Mouse (Mus musculus): Measurements from ENCODE around the gene Aunip. TPM values are rescaled to one million over a fixed set of nuclear protein-coding genes. Genes with fewer than 3 reads are reported as not detected.

The Aunip gene
- polyA plus RNA-seq, 1 experiment from 2014 or later = 18.9 TPM

- WGBS (ENCODE audit: insufficient replicate concordance) = 77% methylated on average over 4 of the region's 4 CpGs
- Histone ChIP-seq H3K4me1 (replicated peaks) (peaks cover 31% of the 10 kb centered on the region), H3K27ac (replicated peaks) (no peak overlapping the region), H3K4me3 (replicated peaks) (no peak overlapping the region), H3K27me3 (no peaks in the 10 kb centered on the region), H3K9ac (no peak overlapping the region), H3K36me3 (replicated peaks) (peaks cover 68% of the 10 kb centered on the region), H3K4me2 (no peak overlapping the region), H3K9me3 (replicated peaks) (no peaks in the 10 kb centered on the region)
- ATAC-seq (ENCODE audit: insufficient read depth) = no peak
Measured at GRCm38 (mm10) chr4:134473764-134474163, 37.0 kb upstream of the Aunip start.

GRCm38 (mm10) chr4:134474240-134474639, 36.6 kb upstream of the Aunip start:
- Histone ChIP-seq H3K27ac (replicated peaks) (no peak overlapping the region), H3K9me3 (replicated peaks) (no peaks in the 10 kb centered on the region), H3K27me3 (no peaks in the 10 kb centered on the region), H3K36me3 (replicated peaks) (peaks cover 68% of the 10 kb centered on the region), H3K4me2 (no peak overlapping the region), H3K9ac (no peak overlapping the region), H3K4me1 (replicated peaks) (peaks cover 29% of the 10 kb centered on the region), H3K4me3 (replicated peaks) (no peak overlapping the region)
- ATAC-seq (ENCODE audit: insufficient read depth) = no peak
- WGBS (ENCODE audit: insufficient replicate concordance) = 81% methylated on average over 8 of the region's 8 CpGs

GRCm38 (mm10) chr4:134476899-134477298, 33.9 kb upstream of the Aunip start:
- Histone ChIP-seq H3K36me3 (replicated peaks) (peaks cover 49% of the 10 kb centered on the region), H3K4me1 (replicated peaks) (peaks cover 17% of the 10 kb centered on the region), H3K4me2 (no peak overlapping the region), H3K9me3 (replicated peaks) (no peaks in the 10 kb centered on the region), H3K9ac (no peak overlapping the region), H3K27ac (replicated peaks) (no peak overlapping the region), H3K4me3 (replicated peaks) (no peak overlapping the region), H3K27me3 (no peaks in the 10 kb centered on the region)
- ATAC-seq (ENCODE audit: insufficient read depth) = no peak
- WGBS (ENCODE audit: insufficient replicate concordance) = 87% methylated on average over 8 of the region's 8 CpGs

- H3K4me2 ChIP-seq = no peak overlapping the region
- H3K4me3 ChIP-seq (replicated peaks) = no peak overlapping the region
- no peaks in the 10 kb centered on the region for H3K9me3 ChIP-seq (replicated peaks)
- ATAC-seq (ENCODE audit: insufficient read depth) = peak; percentile 53; the same call in 1 of the 2 replicates
- peaks cover 38% of the 10 kb centered on the region for H3K36me3 ChIP-seq (replicated peaks)
- no peak overlapping the region for H3K9ac ChIP-seq
- H3K4me1 ChIP-seq (replicated peaks) = peaks cover 17% of the 10 kb centered on the region
- WGBS (ENCODE audit: insufficient replicate concordance) = 4% methylated on average over 9 of the region's 9 CpGs
- H3K27me3 ChIP-seq = peaks cover 9% of the 10 kb centered on the region; the same call in 1 of the 2 replicates
- no peak overlapping the region for H3K27ac ChIP-seq (replicated peaks)
Measured at GRCm38 (mm10) chr4:134478031-134478430, 32.8 kb upstream of the Aunip start.

GRCm38 (mm10) chr4:134479839-134480238, 31.0 kb upstream of the Aunip start:
- no peak overlapping the region for H3K27ac ChIP-seq (replicated peaks)
- ATAC-seq (ENCODE audit: insufficient read depth) = no peak
- peaks cover 24% of the 10 kb centered on the region; the same call in 1 of the 2 replicates for H3K27me3 ChIP-seq
- H3K4me3 ChIP-seq (replicated peaks) = no peak overlapping the region
- WGBS (ENCODE audit: insufficient replicate concordance) = 76% methylated on average over 4 of the region's 4 CpGs
- H3K9ac ChIP-seq = no peak overlapping the region
- peaks cover 23% of the 10 kb centered on the region for H3K36me3 ChIP-seq (replicated peaks)
- H3K4me2 ChIP-seq = no peak overlapping the region
- H3K9me3 ChIP-seq (replicated peaks) = no peaks in the 10 kb centered on the region
- peaks cover 20% of the 10 kb centered on the region for H3K4me1 ChIP-seq (replicated peaks)

- no peak overlapping the region for H3K27ac ChIP-seq (replicated peaks)
- WGBS (ENCODE audit: insufficient replicate concordance) = 17% methylated on average over 6 of the region's 6 CpGs
- H3K4me3 ChIP-seq (replicated peaks) = no peak overlapping the region
- no peak overlapping the region for H3K9ac ChIP-seq
- H3K36me3 ChIP-seq (replicated peaks) = peaks cover 13% of the 10 kb centered on the region; the same call in 1 of the 2 replicates
- H3K4me2 ChIP-seq = no peak overlapping the region
- peaks cover 25% of the 10 kb centered on the region for H3K4me1 ChIP-seq (replicated peaks)
- no peaks in the 10 kb centered on the region for H3K9me3 ChIP-seq (replicated peaks)
- peaks cover 24% of the 10 kb centered on the region; the same call in 1 of the 2 replicates for H3K27me3 ChIP-seq
- ATAC-seq (ENCODE audit: insufficient read depth) = no peak
Measured at GRCm38 (mm10) chr4:134480864-134481263, 29.9 kb upstream of the Aunip start.

GRCm38 (mm10) chr4:134481270-134481669, 29.5 kb upstream of the Aunip start:
- Histone ChIP-seq H3K4me3 (replicated peaks) (no peak overlapping the region), H3K4me1 (replicated peaks) (peaks cover 26% of the 10 kb centered on the region), H3K36me3 (replicated peaks) (peaks cover 9% of the 10 kb centered on the region; the same call in 1 of the 2 replicates), H3K9ac (no peak overlapping the region), H3K9me3 (replicated peaks) (no peaks in the 10 kb centered on the region), H3K4me2 (no peak overlapping the region), H3K27ac (replicated peaks) (no peak overlapping the region), H3K27me3 (peaks cover 24% of the 10 kb centered on the region; the same call in 1 of the 2 replicates)
- no peak for ATAC-seq (ENCODE audit: insufficient read depth)
- 44% methylated on average over 6 of the region's 6 CpGs for WGBS (ENCODE audit: insufficient replicate concordance)

GRCm38 (mm10) chr4:134482442-134482841, 28.4 kb upstream of the Aunip start:
- Histone ChIP-seq H3K4me3 (replicated peaks) (no peak overlapping the region), H3K27ac (replicated peaks) (no peak overlapping the region), H3K9ac (no peak overlapping the region), H3K4me1 (replicated peaks) (peaks cover 21% of the 10 kb centered on the region), H3K4me2 (no peak overlapping the region), H3K27me3 (peaks cover 24% of the 10 kb centered on the region; the same call in 1 of the 2 replicates), H3K9me3 (replicated peaks) (no peaks in the 10 kb centered on the region), H3K36me3 (replicated peaks) (no peaks in the 10 kb centered on the region)
- ATAC-seq (ENCODE audit: insufficient read depth) = no peak
- WGBS (ENCODE audit: insufficient replicate concordance) = 67% methylated on average over 8 of the region's 8 CpGs

GRCm38 (mm10) chr4:134483078-134483688, 27.6 kb upstream of the Aunip start:
- no peak overlapping the region for H3K4me3 ChIP-seq (replicated peaks)
- ATAC-seq (ENCODE audit: insufficient read depth) = no peak
- peaks cover 23% of the 10 kb centered on the region for H3K4me1 ChIP-seq (replicated peaks)
- WGBS (ENCODE audit: insufficient replicate concordance) = 48% methylated on average over 6 of the region's 6 CpGs
- no peak overlapping the region for H3K9ac ChIP-seq
- H3K9me3 ChIP-seq (replicated peaks) = no peaks in the 10 kb centered on the region
- H3K4me2 ChIP-seq = no peak overlapping the region
- no peaks in the 10 kb centered on the region for H3K36me3 ChIP-seq (replicated peaks)
- H3K27ac ChIP-seq (replicated peaks) = no peak overlapping the region
- peaks cover 24% of the 10 kb centered on the region; the same call in 1 of the 2 replicates for H3K27me3 ChIP-seq

- Histone ChIP-seq H3K9ac (no peak overlapping the region), H3K9me3 (replicated peaks) (no peaks in the 10 kb centered on the region), H3K36me3 (replicated peaks) (no peaks in the 10 kb centered on the region), H3K4me1 (replicated peaks) (peaks cover 21% of the 10 kb centered on the region), H3K27ac (replicated peaks) (no peak overlapping the region), H3K4me2 (no peak overlapping the region), H3K27me3 (peaks cover 24% of the 10 kb centered on the region; the same call in 1 of the 2 replicates), H3K4me3 (replicated peaks) (no peak overlapping the region)
- WGBS (ENCODE audit: insufficient replicate concordance) = 48% methylated on average over 6 of the region's 6 CpGs
- ATAC-seq (ENCODE audit: insufficient read depth) = no peak
Measured at GRCm38 (mm10) chr4:134483696-134484095, 27.1 kb upstream of the Aunip start.

- no peaks in the 10 kb centered on the region for H3K9me3 ChIP-seq (replicated peaks)
- H3K4me3 ChIP-seq (replicated peaks) = no peak overlapping the region
- H3K27me3 ChIP-seq = peaks cover 24% of the 10 kb centered on the region; the same call in 1 of the 2 replicates
- H3K9ac ChIP-seq = no peak overlapping the region
- peaks cover 21% of the 10 kb centered on the region for H3K4me1 ChIP-seq (replicated peaks)
- whole genome bisulfite sequencing (ENCODE audit: insufficient replicate concordance) = 66% methylated on average over 10 of the region's 10 CpGs
- H3K4me2 ChIP-seq = no peak overlapping the region
- no peak overlapping the region for H3K27ac ChIP-seq (replicated peaks)
- no peaks in the 10 kb centered on the region for H3K36me3 ChIP-seq (replicated peaks)
- no peak for ATAC-seq (ENCODE audit: insufficient read depth)
Measured at GRCm38 (mm10) chr4:134484231-134484630, 26.6 kb upstream of the Aunip start.

Measured in liver, embryonic 15.5 days (tissue).